7 mouse cellular contexts compared by ENCODE assay signal in the genomic region with DNA sequence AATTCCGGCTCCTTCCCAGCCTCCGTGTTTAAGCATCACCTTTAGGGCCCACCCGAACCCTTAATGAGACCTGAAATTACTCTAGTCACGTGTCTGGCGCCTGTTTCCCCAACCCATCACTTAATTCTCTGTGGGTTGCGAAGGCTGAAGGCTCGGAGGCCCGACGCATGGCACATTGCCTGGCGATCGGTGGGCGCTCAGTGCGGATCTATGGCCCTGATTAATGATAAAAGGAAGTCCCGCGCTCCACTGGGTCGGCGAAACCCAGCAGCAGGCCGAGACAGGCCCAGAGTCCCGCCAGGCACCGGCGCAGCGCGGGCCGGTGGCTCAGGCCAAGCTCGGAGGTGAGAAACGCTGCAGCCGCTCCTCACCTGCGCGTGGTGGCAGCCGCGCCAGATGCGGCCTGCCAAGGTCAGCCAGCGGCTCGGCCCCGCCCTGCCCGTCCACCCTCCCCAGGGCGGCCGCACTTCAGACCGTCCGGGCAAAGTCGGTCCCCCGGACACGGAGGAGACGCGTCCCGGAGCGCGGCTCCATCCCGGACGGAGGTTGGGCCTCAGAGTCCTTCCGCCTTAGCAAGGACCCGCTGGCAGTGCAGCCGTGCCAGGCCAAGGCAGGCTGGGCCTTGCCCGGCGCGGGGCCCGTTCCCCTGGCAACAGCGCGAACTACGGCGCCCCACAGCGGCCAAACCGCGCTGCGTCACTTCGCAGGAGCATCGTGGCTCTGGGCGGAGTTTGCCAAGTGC. TPM values are rescaled to one million over a fixed set of nuclear protein-coding genes. Genes with fewer than 3 reads are reported as not detected.
A peak's percentile ranks its signal among the peaks of the same experiment; 100 is the strongest.
DNase-seq lines count a peak whose midpoint lies in the region; ATAC-seq and TF ChIP-seq lines count a peak whose summit lies in the region.

Gene Zdhhc1 (minus strand): TSS at position 464 of the 742 bp plus-strand sequence.

- peak within 1 kb of the TSS; percentile 87 for H3K4me2 ChIP-seq in embryonic facial prominence, embryonic 13.5 days
- peak within 1 kb of the TSS; percentile 86 for H3K4me2 ChIP-seq in limb, embryonic 12.5 days
- H3K4me2 ChIP-seq in midbrain, embryonic 14.5 days (ENCODE audit: low read length), result peak within 1 kb of the TSS; percentile 94

- H3K4me1 ChIP-seq in embryonic facial prominence, embryonic 13.5 days, result peaks cover 31% of the 10 kb centered on the region
- peaks cover 9% of the 10 kb centered on the region for H3K4me1 ChIP-seq in kidney, adult 2 months (ENCODE audit: control insufficient read depth, insufficient read depth, low read length)
- H3K4me1 ChIP-seq in limb, embryonic 12.5 days (replicated peaks), result peaks cover 30% of the 10 kb centered on the region
- peaks cover 13% of the 10 kb centered on the region; the same call in 1 of the 2 replicates for H3K4me1 ChIP-seq in midbrain, embryonic 14.5 days (ENCODE audit: control insufficient read depth, insufficient read depth, low read length)

- peak within 1 kb of the TSS; percentile 92 for H3K9ac ChIP-seq in embryonic facial prominence, embryonic 13.5 days
- peak within 1 kb of the TSS; percentile 92 for H3K9ac ChIP-seq in limb, embryonic 12.5 days (replicated peaks)
- peak within 1 kb of the TSS; percentile 86 for H3K9ac ChIP-seq in midbrain, embryonic 14.5 days (replicated peaks; ENCODE audit: low read length)

- peak within 1 kb of the TSS; percentile 85 for H3K27ac ChIP-seq in embryonic facial prominence, embryonic 13.5 days
- H3K27ac ChIP-seq in kidney, adult 2 months (ENCODE audit: insufficient read depth, low read depth, low read length), result peak within 1 kb of the TSS; percentile 78
- H3K27ac ChIP-seq in limb, embryonic 12.5 days, result peak within 1 kb of the TSS; percentile 83
- H3K27ac ChIP-seq in midbrain, embryonic 14.5 days (replicated peaks; ENCODE audit: low read depth, low read length), result peak within 1 kb of the TSS; percentile 72

- DNase-seq in adrenal gland, postnatal 14 days, result peak; percentile 95
- peak; percentile 91 to 94 for DNase-seq in heart, adult 18-20 months
- DNase-seq in kidney, adult 2 months, result peak; percentile 93
- peak; percentile 92 for DNase-seq in midbrain, embryonic 14.5 days
- DNase-seq in spleen, adult 12 weeks (ENCODE audit: low spot score), result peak; percentile 77

- no peaks in the 10 kb centered on the region for H3K36me3 ChIP-seq in embryonic facial prominence, embryonic 13.5 days
- no peaks in the 10 kb centered on the region for H3K36me3 ChIP-seq in kidney, adult 2 months (ENCODE audit: control insufficient read depth, insufficient read depth, low read length)
- H3K36me3 ChIP-seq in limb, embryonic 12.5 days, result no peaks in the 10 kb centered on the region
- no peaks in the 10 kb centered on the region for H3K36me3 ChIP-seq in midbrain, embryonic 14.5 days (ENCODE audit: control insufficient read depth, insufficient read depth, low read length)

- H3K27me3 ChIP-seq in embryonic facial prominence, embryonic 13.5 days, result no peaks in the 10 kb centered on the region
- no peaks in the 10 kb centered on the region for H3K27me3 ChIP-seq in kidney, adult 2 months (replicated peaks; ENCODE audit: control insufficient read depth, insufficient read depth, low read length)
- no peaks in the 10 kb centered on the region for H3K27me3 ChIP-seq in limb, embryonic 12.5 days
- no peaks in the 10 kb centered on the region for H3K27me3 ChIP-seq in midbrain, embryonic 14.5 days (ENCODE audit: control insufficient read depth, insufficient read depth, low read length)

- peak; percentile 50 for ATAC-seq in embryonic facial prominence, embryonic 13.5 days (ENCODE audit: insufficient number of reproducible peaks, insufficient read depth, low FRiP score, low TSS enrichment, low read depth)
- ATAC-seq in limb, embryonic 12.5 days (ENCODE audit: insufficient number of reproducible peaks, insufficient read depth, low FRiP score, low TSS enrichment, low read depth), result peak; percentile 75
- ATAC-seq in midbrain, embryonic 14.5 days (ENCODE audit: low FRiP score, low TSS enrichment), result peak; percentile 90

- H3K9me3 ChIP-seq in embryonic facial prominence, embryonic 13.5 days, result no peaks in the 10 kb centered on the region
- no peaks in the 10 kb centered on the region for H3K9me3 ChIP-seq in limb, embryonic 12.5 days
- H3K9me3 ChIP-seq in midbrain, embryonic 14.5 days (ENCODE audit: control insufficient read depth, low read length), result no peaks in the 10 kb centered on the region

- TF ChIP-seq POLR2A in kidney, adult 2 months (IDR thresholded peaks at IDR 0.05; ENCODE audit: low read depth, low read length), result peak; percentile 41

- peak within 1 kb of the TSS; percentile 90 for H3K4me3 ChIP-seq in embryonic facial prominence, embryonic 13.5 days
- H3K4me3 ChIP-seq in kidney, adult 2 months (ENCODE audit: insufficient read depth, low read depth, low read length), result peak within 1 kb of the TSS; percentile 85
- H3K4me3 ChIP-seq in limb, embryonic 12.5 days (replicated peaks), result peak within 1 kb of the TSS; percentile 80
- peak within 1 kb of the TSS; percentile 74 for H3K4me3 ChIP-seq in midbrain, embryonic 14.5 days (replicated peaks; ENCODE audit: low read depth, low read length)

- peak; percentile 51 for TF ChIP-seq CTCF in kidney, adult 2 months (conservative IDR thresholded peaks at IDR 0.05; ENCODE audit: insufficient read depth, insufficient read length, low read depth, low read length)

- under 1% methylated on average over 68 of the region's 68 CpGs for WGBS in embryonic facial prominence, embryonic 13.5 days
- WGBS in kidney, adult 2 months, result 1% methylated on average over 67 of the region's 68 CpGs
- WGBS in limb, embryonic 12.5 days, result under 1% methylated on average over 68 of the region's 68 CpGs
- WGBS in midbrain, embryonic 14.5 days, result under 1% methylated on average over 68 of the region's 68 CpGs

RNA-seq across cellular contexts. Expression of gene Zdhhc1, which starts in this region (rescaled TPM):
- total RNA-seq in adrenal gland, postnatal 14 days (2021), result 16.0 and 18.1 TPM in 2 replicates
- polyA plus RNA-seq in embryonic facial prominence, embryonic 13.5 days (2015; fragmentation: Nextera tagmentation; extraction: Ambion mirVana), result 52.2 and 53.3 TPM in 2 replicates
- total RNA-seq in heart, adult 18-20 months (2021), result 10 to 100 TPM; 12.5 to 14.2 TPM
- polyA plus RNA-seq in kidney, adult 2 months (2012; rRNA removed), result 47.6 and 57.7 TPM in 2 replicates
- 34.8 and 36.9 TPM in 2 replicates for polyA plus RNA-seq in limb, embryonic 12.5 days (2016; fragmentation: Nextera tagmentation; extraction: Ambion mirVana)
- polyA plus RNA-seq in midbrain, embryonic 14.5 days (2014; fragmentation: Nextera tagmentation; extraction: Ambion mirVana), result 25.2 and 26.4 TPM in 2 replicates

Comparison
In these comparisons a context has a peak if more than half of its experiments do, and no peak if none do; other contexts are left out.
1. Peak in every context shown above with its lines: DNase-seq, ATAC-seq, H3K4me3 ChIP-seq and H3K27ac ChIP-seq.